Mouse (Mus musculus) right cerebral cortex, postnatal 4 days (tissue): ENCODE data around the gene Olfr355.

Experiments used
- DNase-seq: peaks from one replicate; pipeline ENCODE4 v3.0.0-alpha.2; 2022

Gene Olfr355

DNA sequence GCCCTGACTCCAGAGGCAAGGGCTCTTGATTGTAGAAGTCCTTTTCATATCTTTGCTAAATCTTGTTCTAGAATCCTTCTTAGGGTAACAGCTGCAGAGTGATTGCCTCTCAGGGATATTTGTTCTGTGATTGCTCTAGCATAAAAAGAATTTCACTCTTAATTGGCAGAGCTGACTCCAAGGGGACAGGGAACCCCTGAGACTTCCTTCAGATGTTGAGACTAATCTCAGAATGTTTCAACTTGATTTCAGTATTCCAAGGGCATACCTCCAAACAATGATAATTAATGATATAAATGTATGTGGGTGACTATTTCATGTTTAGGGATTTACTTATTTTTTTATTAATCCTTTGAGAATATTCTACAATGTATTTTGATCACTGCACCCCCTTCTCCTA is at the start of gene Olfr355:
TSS of gene Olfr355 (minus strand) at position 101 of the 400 bp plus-strand sequence.
- DNase-seq = no peak

DNA sequence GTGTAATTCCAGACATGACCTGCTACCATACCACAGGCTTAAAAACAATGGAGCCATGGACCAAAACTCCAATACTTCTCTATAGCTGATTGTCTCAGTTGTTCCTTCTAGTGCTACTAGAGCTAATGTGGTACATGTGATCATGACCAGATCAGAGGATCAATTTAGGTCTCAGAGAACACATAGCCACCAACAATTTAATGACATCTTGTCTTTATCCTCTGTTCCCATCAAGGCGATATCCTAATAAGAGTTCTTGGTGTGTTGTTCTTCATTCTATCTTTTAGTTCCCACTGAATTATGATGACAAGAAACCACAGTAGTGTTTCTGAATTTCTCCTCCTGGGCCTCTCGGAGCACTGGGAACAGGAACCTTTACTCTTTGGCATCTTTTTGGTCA is 8.1 kb upstream of the Olfr355 start, which contains the start of gene Olfr356:
TSS of gene Olfr356 (plus strand) at position 301 of the 400 bp plus-strand sequence.
- DNase-seq = no peak

DNA sequence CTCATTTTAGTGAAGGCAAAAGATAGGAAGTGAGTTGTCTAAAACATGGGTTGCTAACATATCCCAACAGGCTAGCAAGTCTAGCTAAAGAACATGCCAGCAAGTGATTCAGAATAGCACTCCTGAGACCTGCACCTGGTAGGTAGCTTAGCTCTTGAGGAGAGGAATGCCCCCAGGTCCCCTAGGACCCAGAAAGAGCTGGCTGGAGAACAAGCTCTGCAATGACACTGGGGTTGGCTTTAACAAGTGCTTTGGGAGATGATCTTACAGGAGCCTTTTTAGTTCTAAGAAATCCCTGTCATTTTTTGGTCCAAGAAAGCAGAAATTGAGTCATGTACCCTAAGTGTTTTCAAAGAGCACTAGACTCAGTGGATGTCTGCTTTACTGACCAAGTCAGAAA is 23.3 kb downstream of the Olfr355 start, which contains the start of gene Olfr354:
TSS of gene Olfr354 (plus strand) at position 301 of the 400 bp plus-strand sequence.
- DNase-seq = no peak

DNA sequence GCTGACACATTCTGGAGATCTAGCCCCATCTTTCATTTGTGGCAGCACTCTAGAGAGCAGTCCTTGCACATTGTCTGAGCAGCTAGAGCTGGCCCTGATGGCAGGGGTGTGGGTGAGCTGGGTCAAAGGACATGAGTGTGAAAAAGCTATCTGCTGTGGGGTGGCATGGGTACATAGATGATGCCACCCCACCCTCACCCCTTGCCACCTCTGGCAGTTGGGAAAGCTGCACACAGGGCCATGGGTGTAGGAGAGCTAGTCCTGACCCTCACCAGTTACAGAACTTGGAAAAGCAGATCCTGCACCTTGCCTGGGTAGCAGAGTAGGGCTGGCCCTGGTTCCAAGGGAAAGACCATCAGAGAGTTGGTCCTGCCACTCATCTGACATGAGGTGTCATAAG is 31.6 kb downstream of the Olfr355 start:
- DNase-seq = no peak

DNA sequence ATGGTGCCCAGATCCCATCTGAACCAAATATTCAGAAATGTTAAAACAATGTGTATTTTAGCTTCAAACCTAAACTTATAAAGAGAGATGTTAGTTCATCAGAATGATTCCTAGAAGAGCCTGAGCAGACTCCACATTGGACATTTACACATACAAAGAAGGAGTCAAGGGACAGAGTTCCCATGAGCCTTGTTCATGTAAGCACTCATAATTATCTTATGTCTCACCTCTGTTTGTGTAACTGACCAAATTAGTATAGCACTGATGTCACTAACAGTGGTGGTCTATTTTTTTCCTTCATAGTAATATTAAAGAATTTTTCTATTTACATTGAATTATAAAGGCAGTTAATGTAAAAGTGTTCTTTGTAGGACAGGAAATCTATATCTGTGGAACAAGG is 35.9 kb downstream of the Olfr355 start, which contains the start of gene Olfr353:
TSS of gene Olfr353 (minus strand) at position 101 of the 400 bp plus-strand sequence.
- no peak for DNase-seq
